Mouse (Mus musculus) layer of hippocampus, adult 11-12 months (tissue): ENCODE results near the gene Mycn.

ENCODE experiments used
- DNase-seq: peaks from one replicate; pipeline ENCODE4 v3.0.0; 2022; ENCODE audit warnings: low spot score

Mycn gene

DNA sequence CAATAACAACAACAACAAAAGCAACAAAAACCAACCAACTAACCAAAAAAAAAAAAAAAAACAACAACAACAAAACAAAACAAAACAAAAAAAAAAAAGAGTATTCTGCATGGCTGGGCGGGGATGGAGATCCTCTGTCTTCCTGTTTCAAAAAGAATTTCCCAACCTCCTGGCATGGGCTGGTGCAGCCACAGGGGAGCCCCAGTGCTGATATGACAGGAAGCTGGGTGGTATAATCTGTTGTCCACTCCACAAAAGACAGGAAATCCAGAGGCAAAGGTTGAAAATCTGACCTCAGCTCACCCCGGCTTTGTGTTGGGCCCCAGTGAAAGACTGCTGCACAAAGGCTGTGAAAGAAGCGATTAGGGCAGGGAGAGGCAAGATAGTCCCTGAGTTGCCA lies 17.3 kb downstream of the Mycn start:
- DNase-seq: no peak

DNA sequence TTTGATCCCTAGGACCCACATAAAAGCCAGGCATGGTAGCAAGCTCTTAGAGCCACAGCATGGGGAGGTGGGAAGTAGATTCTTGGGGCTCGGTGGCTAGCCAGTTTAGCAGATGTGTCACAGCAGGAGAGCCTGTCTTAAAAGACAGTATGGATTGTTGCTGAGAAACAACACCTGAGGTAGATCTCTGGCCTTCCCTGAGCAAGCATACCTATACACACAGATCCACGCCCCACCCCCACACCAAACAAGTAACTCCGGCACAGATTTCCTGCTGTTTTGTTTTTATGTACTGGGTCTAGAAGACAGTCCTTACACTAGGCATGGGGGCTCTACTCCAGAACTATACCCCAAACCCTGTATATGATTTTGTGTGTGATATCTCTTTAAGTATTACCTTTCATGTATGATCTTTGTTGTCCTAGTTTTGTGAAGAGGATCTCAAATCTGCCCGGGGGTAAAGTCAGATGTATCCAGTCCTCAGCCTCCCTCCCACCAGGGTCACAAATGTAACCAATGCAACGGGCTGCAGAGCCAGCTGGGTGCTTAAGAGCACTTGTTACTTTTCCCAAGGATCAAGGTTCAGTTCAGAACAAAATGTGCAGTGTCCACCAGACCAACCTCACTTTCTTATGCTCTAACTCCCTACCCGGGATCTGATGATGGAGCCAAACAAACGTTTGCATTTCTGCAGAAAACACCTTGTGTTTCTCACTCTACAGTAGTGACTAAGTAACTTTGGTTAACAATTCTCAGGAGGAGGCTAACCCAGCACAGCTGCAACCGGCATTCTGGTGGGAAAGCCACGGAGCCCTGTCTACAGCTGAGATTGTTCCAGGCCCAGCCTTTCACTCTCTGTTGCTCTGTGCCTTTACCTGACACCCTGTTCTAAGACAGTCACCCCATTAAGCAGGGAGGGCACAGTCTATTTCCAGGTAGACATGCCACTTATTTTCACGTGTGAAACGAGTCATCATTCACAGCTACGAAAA lies 21.3 kb downstream of the Mycn start:
- DNase-seq: no peak

DNA sequence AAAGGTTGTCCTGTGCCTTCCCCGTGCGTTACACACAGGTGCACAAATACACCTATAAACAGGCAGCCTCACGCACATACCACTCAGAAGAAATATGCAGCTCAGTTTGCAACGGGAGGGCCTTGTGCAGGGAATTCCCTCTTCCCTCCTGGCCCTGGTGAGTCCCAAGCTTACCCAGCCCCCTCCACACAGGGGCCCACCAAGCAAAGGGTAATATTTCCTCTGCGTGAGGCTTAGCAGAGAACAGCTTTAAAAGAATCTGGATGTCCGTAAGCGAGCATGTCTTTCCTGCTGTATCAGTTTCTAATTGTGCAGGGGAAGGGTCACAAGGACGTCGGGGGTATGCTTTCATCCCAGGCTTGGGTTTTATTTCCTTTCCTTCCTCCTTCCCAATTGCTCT lies 25.4 kb downstream of the Mycn start:
- DNase-seq: no peak

DNA sequence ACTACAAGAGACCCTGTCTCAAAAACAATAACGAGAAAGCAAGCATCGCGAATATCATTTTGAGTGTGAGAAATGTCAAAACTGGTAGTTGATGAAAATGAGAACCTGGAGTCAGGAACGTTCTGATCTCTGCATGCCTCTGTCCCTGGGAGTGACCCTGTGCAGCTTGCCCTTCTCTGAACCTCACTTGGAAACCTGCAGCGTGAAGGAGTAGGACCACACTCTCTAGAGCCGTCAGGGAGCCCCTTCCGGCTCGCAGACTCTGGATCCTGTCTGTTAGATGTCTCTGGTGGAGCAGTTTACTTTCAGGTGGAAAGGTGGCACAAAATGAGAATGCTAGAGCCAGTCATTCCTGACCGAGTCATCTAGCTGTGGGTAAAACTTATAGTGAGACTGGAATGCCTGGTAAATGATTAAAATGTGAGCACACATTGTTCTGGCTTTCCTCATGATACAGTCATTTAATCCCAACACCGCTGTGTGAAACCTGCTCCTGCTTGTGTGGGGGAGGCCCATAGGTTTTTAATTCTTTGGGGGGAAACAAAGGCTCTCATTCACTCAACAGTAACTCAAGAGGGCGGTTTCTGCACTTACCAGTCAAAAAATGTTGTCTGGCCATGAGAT lies 31.2 kb downstream of the Mycn start:
- DNase-seq: no peak

DNA sequence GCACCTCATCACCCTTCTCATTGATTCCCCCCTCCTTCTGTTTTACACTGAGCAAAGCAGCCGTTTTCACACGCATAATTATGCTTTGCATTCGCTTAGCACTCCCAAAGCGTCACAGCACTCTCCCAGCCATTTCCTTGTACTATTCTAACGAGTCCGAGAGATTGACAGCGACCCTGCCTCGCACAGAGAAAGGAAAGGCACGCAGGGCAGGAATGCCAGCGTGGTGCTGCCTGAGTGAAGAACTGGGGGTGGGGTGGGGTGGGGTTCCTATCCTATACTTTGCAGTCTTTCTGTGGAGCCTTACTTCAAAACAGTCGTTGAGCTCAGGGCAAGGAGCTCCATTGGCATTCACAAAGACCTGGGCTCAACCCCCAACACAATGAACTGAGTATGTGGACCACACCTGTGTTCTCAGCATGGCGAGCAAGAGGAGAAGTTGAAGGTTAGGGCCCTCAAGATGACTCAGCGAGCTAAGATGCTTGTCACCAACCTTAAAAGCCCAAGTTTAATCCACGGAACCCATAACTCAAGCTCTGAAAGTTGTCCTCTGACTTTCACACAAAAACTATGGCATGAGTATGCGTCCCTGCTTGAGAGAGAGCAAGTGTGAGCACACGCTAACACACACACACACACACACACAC lies 32.0 kb downstream of the Mycn start:
- DNase-seq: no peak

DNA sequence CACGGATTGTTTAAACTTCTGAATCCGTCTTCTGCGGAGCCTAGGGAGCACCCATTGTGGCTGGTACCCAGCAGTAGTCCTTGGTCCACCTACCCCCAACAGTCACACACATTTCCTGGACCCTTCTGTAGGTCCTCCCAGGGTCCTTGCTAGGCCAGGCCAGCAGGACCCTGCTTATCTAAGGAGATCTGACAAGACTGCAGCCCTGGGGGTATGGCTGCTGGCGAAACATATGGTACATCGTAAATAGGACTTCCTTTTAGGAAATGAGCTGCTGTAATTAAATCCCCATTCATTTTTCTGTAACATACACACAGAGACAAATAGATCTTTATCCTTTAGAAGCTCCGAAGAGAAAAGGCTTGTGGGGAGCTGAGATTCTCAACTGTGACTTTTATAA lies 34.9 kb downstream of the Mycn start:
- no peak for DNase-seq

DNA sequence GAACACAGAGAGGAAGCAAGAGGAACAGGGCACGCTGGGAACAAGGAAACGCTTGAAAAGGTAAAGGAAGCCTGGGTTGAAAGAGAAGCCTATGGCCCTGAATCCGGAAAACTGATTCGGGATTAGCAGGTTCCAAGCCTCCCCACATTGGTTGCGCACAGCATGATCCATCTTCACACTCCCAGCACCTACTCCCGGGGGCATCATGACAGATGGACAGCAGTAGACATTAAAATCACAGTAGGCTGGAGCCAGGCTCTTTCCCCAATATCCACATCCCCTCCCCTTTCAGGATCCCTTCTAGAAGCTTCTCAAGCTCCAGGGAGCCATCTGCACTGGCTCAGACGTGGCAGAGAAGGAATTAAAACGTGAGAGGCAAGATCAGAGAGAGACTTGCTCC lies 35.4 kb downstream of the Mycn start:
- DNase-seq: no peak

DNA sequence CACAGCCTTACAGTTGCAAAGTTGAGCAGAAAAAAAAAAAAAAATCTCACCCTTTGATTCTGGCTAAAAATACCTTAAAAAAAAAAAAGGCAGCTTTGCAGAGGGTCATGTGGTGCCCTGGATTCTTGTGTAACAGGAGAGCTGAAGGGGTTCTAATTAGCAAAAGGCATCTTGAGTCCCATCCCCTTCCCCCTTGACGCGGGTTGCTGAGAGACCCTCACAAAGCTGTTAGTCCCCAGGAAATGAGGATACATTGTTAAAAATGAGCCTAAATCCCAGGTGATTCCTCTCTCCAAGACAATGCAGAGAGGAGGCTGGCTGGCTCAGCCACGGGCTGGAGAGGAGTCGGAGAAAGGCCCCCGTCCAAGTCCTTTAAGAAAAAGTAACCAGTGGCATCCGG lies 36.6 kb downstream of the Mycn start:
- no peak for DNase-seq

DNA sequence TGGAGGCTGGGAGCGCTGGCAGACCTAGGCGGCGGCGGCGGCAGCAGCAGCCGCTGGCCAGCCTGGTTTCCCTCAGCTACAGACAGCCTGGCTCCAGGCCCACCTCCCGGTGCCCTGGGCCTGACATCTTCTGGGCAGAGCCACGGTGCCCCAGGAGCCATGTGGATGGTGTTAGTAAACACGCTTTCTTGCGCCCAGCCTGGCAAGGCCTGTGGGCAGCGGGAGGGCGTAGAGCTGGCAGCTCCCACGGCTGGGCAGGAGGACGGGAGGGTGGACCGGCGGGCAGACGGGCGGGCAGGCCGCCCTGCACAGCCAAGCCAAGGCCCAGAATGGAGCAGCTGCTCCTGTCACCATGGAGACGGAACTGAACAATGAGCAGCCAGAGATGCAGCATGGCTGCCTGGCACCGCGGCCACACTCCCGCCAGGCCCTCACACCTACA lies 37.2 kb downstream of the Mycn start:
- peak; percentile 83 for DNase-seq

DNA sequence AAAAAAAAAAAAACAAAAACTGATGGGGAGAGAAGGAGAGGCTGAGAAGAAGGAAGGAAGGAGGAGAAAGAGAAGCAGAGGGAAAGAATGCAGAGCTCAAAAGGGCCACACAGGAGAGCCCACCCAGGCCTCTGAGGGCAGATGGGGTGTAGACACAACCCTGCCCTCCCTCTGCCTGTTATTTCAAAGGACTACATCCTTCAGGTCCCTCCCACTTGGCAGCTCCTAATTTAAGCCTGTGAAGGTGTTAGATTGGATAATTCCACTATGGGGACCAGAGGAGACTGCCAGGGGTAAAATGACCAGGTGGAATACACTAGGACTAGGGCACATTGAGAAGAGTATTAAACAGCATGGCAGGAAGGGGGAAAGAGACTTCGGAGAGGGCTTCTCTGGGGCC lies 37.6 kb downstream of the Mycn start:
- no peak for DNase-seq

DNA sequence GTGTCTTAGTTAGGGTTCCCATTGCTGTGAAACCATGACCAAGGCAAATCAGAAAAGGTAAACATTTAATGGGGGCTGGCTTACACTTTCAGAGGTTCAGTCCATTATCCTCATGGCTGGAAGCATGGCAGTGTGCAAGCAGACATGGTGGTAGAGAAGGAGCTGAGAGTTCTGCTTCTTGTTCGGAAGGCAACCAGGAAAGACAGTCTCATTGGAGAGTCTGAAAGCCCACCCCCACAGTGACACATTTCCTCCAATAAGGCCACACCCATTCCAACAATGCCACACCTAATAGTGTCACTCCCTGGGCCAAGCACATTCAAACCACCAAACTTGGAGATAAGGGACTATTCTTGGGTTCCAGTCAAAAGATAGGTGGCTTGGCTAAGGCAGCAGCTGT lies 39.3 kb downstream of the Mycn start:
- DNase-seq: no peak

DNA sequence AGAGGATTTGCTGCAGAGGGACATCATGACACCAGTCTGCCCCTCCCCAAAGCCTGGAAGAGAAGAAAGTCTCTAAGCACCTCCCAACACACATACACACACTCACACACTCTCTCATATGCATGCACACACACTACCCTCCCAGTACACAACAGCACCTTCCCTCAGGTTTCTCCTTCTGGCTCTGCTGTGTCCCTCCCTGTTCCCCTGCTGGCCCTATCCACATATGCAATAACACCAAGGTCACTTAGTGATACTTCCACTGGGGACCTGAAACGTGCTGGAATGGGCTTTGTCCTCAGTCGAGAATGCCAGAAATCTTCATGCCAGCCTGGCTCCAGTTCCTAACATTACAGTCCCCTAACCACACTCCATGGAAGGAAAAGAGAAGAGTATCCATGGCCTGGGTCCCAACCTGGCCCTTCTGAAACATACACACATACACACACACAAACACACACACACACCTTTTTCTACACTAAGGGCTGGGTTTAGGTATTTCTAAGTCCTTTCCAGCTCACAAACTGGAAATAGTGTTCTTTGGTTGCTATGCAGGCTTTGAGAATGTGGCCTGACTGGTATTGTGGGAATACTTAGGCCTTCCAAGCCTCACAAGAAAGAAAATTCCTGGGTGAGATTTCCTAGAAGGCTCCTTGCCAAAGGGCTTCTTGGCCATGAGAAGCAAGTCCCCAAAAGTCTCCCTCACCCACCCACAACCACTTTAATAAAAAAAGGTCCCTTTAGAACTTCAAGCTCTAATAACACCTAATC lies 43.2 kb downstream of the Mycn start:
- DNase-seq: no peak

DNA sequence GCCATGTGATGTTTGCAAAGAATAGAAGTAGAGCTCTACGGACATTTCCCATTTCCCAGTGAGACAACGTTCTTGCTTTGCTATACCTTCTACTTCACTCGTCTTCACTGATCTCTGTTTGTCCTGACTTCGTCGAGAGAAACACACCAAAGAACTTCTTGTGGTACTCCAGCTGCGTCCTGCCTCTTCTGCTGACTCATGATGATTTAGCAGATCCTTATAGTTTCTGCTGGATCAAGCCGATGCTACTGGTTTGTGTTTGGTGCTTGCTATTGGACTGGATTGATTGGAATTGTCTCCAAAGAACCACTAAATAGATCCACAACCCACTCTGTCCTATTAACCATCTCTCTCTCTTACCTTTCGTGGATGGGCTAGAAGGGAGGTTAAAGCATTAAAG lies 47.7 kb downstream of the Mycn start:
- no peak for DNase-seq

DNA sequence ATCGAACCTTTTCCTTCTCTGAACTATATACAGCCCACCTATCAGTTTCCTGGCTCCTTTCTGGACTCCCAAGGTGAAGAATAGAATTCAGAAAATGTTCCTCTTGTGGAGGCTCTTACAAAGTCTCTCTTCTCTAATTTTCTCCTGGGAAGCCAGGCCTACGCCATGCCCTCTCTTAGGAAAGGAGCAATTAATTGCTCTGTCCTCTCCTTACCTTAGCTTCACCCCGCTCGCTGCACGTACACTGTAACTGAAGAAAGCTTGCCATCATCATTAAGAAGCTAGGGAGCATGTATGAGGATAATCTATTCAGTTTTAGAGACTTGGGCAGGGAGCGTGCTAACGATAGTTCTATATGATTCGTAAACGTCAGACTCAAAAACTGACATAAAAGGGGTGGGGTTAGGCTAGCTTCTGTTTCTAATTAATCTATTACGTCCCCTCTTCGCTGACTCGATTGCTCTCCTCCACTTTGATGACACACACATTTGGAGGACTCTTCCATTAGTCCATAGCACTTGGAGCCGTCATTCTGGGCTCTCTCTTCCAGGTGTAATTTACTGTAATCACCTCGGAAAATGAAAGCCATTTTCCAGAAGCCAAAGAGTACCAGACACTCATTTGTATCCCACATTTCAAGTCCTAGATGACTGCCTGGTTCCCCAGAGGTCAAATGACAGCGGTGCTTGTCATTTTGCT lies 55.4 kb downstream of the Mycn start:
- no peak for DNase-seq
